Mouse (Mus musculus) heart, adult 2 months (tissue): ENCODE measurements at regions not wholly inside any gene's neighbourhood (a gene's known extent, or its start where the extent isn't known, plus 50 kb on each side); places are given as distances from the start of the nearest gene placed in this dataset.
"Not testable (repeated sequence)": the region's sequence is repeated elsewhere in the genome, so short reads cannot be mapped to it uniquely, and the experiment has no call there.

Experiments used
- DNase-seq, 2 experiments: peaks; one replicate each; pipeline ENCODE4 v3.0.0; 2021
- H3K27ac ChIP-seq: fragments of 200-600 bp; 2 replicates; pipeline ENCODE4 v1.8.1; 2022
- H3K27me3 ChIP-seq: fragments of 200-500 bp; 2 replicates; pipeline ENCODE4 v1.6.1; 2012; ENCODE audit warnings: mild to moderate bottlenecking, low read length, inconsistent platforms, mixed read lengths; ENCODE audit not compliant: control insufficient read depth, insufficient read depth
- H3K36me3 ChIP-seq: fragments of 200-500 bp; 2 replicates; pipeline ENCODE4 v1.6.1; 2012; ENCODE audit warnings: low read length, inconsistent platforms; ENCODE audit not compliant: control insufficient read depth, insufficient read depth
- H3K4me1 ChIP-seq: fragments of 200-500 bp; 2 replicates; pipeline ENCODE4 v1.6.1; 2011; ENCODE audit warnings: low read length; ENCODE audit not compliant: control insufficient read depth, insufficient read depth
- H3K4me3 ChIP-seq: fragments of 200-600 bp; 2 replicates; pipeline ENCODE4 v1.8.1; 2022
- H3K79me2 ChIP-seq: fragments of 200-500 bp; replicated peaks from 2 replicates; pipeline ENCODE4 v1.6.1; 2012; ENCODE audit warnings: mild to moderate bottlenecking, inconsistent platforms, low read length, moderate library complexity, mixed read lengths; ENCODE audit not compliant: control insufficient read depth, insufficient read depth
- H3K9ac ChIP-seq: fragments of 200-500 bp; 2 replicates; pipeline ENCODE4 v1.6.1; 2012; ENCODE audit warnings: low read depth, mild to moderate bottlenecking, control low read depth, inconsistent platforms, low read length, mixed read lengths
- CTCF ChIP-seq: fragments of 200-600 bp; IDR thresholded peaks from 2 replicates; pipeline ENCODE4 v1.8.1; 2022; ENCODE audit warnings: antibody characterized with exemption, mild to moderate bottlenecking, moderate library complexity
- EP300 ChIP-seq: fragments of 200-500 bp; IDR thresholded peaks from 2 replicates; pipeline ENCODE4 v1.6.1; 2011; ENCODE audit warnings: low read depth, low read length, control low read depth; ENCODE audit not compliant: insufficient read depth
- POLR2A ChIP-seq: fragments of 200-500 bp; IDR thresholded peaks from 2 replicates; pipeline ENCODE4 v1.6.1; 2011; ENCODE audit warnings: mild to moderate bottlenecking, low read depth, low read length, control low read depth; ENCODE audit not compliant: insufficient read depth
- WGBS: fragments of 180-500 bp; shearing (Covaris S2); methylation state at CpG from one replicate; pipeline ENCODE4 v1.1.7; 2018; 5-methylcytosine and 5-hydroxymethylcytosine counted together
- intact Hi-C: fragments of 180-260 bp; cut with DNase I; formaldehyde crosslinking; loops from one replicate; pipeline ENCODE4 v1.15.1; 2025

- H3K36me3 ChIP-seq, intact Hi-C loops, H3K27ac ChIP-seq, DNase-seq, H3K4me3 ChIP-seq, H3K27me3 ChIP-seq, H3K79me2 ChIP-seq, H3K9ac ChIP-seq, H3K4me1 ChIP-seq: not testable (repeated sequence)
- 80% methylated on average over 5 of the region's 5 CpGs for WGBS
Observed at GRCm38 (mm10) chr6:64948839-64949238, 93.5 kb upstream of the Smarcad1 start.

- Histone ChIP-seq H3K4me1 (no peaks in the 10 kb centered on the region), H3K79me2 (no peaks in the 10 kb centered on the region), H3K4me3 (no peak overlapping the region), H3K36me3 (no peaks in the 10 kb centered on the region), H3K27ac (no peak overlapping the region), H3K27me3 (no peaks in the 10 kb centered on the region), H3K9ac (no peak overlapping the region)
- intact Hi-C loops = no loop called here
- TF ChIP-seq CTCF = no peak
- TF ChIP-seq EP300 = no peak
- no peak for TF ChIP-seq POLR2A
- 76% methylated on average over 16 of the region's 16 CpGs for WGBS
- DNase-seq = no peak
Observed at GRCm38 (mm10) chr6:64961608-64962486, 80.5 kb upstream of the Smarcad1 start.

GRCm38 (mm10) chr6:64962612-64963011 is 79.8 kb upstream of the Smarcad1 start:
- no peaks in the 10 kb centered on the region for H3K27me3 ChIP-seq
- no peaks in the 10 kb centered on the region for H3K79me2 ChIP-seq
- intact Hi-C loops = no loop called here
- no peak for DNase-seq
- TF ChIP-seq CTCF (no peak), POLR2A (no peak)
- H3K36me3 ChIP-seq = no peaks in the 10 kb centered on the region
- no peak overlapping the region for H3K9ac ChIP-seq
- WGBS = 78% methylated on average over 5 of the region's 5 CpGs
- no peak overlapping the region for H3K27ac ChIP-seq
- no peak overlapping the region for H3K4me3 ChIP-seq
- H3K4me1 ChIP-seq = no peaks in the 10 kb centered on the region

- intact Hi-C loops = no loop called here
- DNase-seq = no peak
- no peaks in the 10 kb centered on the region for H3K27me3 ChIP-seq
- no peaks in the 10 kb centered on the region for H3K36me3 ChIP-seq
- H3K4me1 ChIP-seq = no peaks in the 10 kb centered on the region
- 68% methylated on average over 6 of the region's 6 CpGs for WGBS
- H3K27ac ChIP-seq = no peak overlapping the region
- TF ChIP-seq POLR2A = no peak
- no peak for TF ChIP-seq EP300
- no peak for TF ChIP-seq CTCF
- no peak overlapping the region for H3K4me3 ChIP-seq
- H3K9ac ChIP-seq = no peak overlapping the region
- H3K79me2 ChIP-seq = no peaks in the 10 kb centered on the region
Observed at GRCm38 (mm10) chr6:64964664-64965063, 77.7 kb upstream of the Smarcad1 start.

GRCm38 (mm10) chr6:64965203-64965602 is 77.2 kb upstream of the Smarcad1 start:
- H3K9ac ChIP-seq = no peak overlapping the region
- WGBS = 66% methylated on average over 1 of the region's 1 CpGs
- no peaks in the 10 kb centered on the region for H3K27me3 ChIP-seq
- intact Hi-C loops = no loop called here
- no peak overlapping the region for H3K27ac ChIP-seq
- DNase-seq = no peak
- TF ChIP-seq CTCF = no peak
- TF ChIP-seq POLR2A = no peak
- TF ChIP-seq EP300 = no peak
- H3K36me3 ChIP-seq = no peaks in the 10 kb centered on the region
- no peak overlapping the region for H3K4me3 ChIP-seq
- no peaks in the 10 kb centered on the region for H3K79me2 ChIP-seq
- no peaks in the 10 kb centered on the region for H3K4me1 ChIP-seq

GRCm38 (mm10) chr6:64970158-64970557 is 72.2 kb upstream of the Smarcad1 start:
- 81% methylated on average over 8 of the region's 8 CpGs for WGBS
- Histone ChIP-seq H3K9ac (no peak overlapping the region), H3K27me3 (no peaks in the 10 kb centered on the region), H3K36me3 (no peaks in the 10 kb centered on the region), H3K4me1 (no peaks in the 10 kb centered on the region), H3K4me3 (no peak overlapping the region), H3K27ac (no peak overlapping the region), H3K79me2 (no peaks in the 10 kb centered on the region)
- intact Hi-C loops = no loop called here
- TF ChIP-seq CTCF = no peak
- no peak for TF ChIP-seq EP300
- no peak for DNase-seq
